Mouse (Mus musculus): ENCODE results near the gene Simc1. TPM values are rescaled to one million over a fixed set of nuclear protein-coding genes. Genes with fewer than 3 reads are reported as not detected.

Simc1 gene
- 23.8 and 27.2 TPM in 2 replicates for polyA plus RNA-seq (2015; fragmentation: Nextera tagmentation; extraction: Ambion mirVana)

DNA sequence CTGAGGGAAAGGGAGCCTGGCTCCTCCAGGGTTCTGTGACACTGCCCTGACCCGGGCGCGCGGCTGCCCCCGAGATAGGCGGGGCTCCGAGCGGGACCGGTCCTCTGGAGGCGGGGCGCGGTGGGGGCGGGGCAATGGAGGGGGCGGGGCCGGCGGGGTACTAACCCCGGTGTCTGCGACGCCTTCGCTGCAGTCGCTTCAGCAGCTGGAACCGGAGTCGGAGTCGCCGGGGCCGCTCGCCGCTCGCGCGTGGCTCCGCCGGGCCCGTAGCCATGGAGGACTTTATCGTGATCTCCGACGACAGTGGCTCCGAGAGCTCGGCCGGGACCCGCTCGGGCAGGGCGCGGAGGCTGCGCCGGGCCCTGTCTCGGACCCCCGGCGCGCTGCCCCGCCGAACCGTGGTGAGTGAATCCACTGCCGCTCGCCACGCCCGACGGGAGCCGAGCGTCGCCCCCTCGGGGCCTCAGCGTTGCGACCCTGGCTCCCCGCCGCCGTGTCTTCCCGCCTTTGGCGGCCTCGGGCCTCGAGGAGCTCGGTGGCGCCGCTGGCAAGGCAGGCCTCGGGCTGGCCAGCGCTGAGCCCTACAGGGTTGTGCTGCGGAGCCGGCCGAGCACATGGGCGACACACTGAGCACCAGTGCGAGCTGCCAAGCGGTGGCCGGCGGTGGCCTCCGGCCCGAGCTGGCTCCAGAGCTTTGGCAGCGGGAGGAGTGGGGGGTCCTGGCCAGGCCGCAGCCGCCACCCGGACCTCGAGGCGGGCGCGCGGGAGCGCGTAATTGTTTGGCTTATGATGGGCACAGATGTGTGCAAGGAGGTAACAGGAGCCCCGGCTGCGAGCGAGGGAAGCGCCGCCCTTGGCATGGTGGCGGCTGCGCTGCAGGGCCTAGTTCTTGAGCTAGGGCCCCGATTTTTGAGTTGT is at the start of gene Simc1:
Simc1 (plus strand) TSS at position 176 of the 918 bp plus-strand sequence.
- H3K27ac ChIP-seq = peak within 1 kb of the TSS; percentile 89
- under 1% methylated on average over 92 of the region's 105 CpGs for WGBS
- H3K4me1 ChIP-seq = peaks cover 13% of the 10 kb centered on the region
- peak within 1 kb of the TSS; percentile 83 for H3K9ac ChIP-seq
- no peaks in the 10 kb centered on the region for H3K9me3 ChIP-seq
- peak; percentile 94 for ATAC-seq (replicated peaks)
- peak within 1 kb of the TSS; percentile 87 for H3K4me3 ChIP-seq
- no peaks in the 10 kb centered on the region for H3K36me3 ChIP-seq (replicated peaks)
- no peaks in the 10 kb centered on the region for H3K27me3 ChIP-seq (replicated peaks)
- H3K4me2 ChIP-seq = peak within 1 kb of the TSS; percentile 87

- Histone ChIP-seq H3K9me3 (no peaks in the 10 kb centered on the region), H3K27me3 (replicated peaks) (no peaks in the 10 kb centered on the region), H3K4me1 (no peaks in the 10 kb centered on the region), H3K36me3 (replicated peaks) (peaks cover 37% of the 10 kb centered on the region), H3K9ac (no peak overlapping the region), H3K27ac (no peak overlapping the region), H3K4me3 (no peak overlapping the region), H3K4me2 (no peak overlapping the region)
- no peak for ATAC-seq (replicated peaks)
- 92% methylated on average over 2 of the region's 2 CpGs for WGBS
Measured at GRCm38 (mm10) chr13:54457062-54457461, 46.5 kb upstream of the Simc1 start.

GRCm38 (mm10) chr13:54459282-54459681 is 44.3 kb upstream of the Simc1 start:
- peaks cover 56% of the 10 kb centered on the region for H3K36me3 ChIP-seq (replicated peaks)
- H3K4me1 ChIP-seq = no peaks in the 10 kb centered on the region
- WGBS = 87% methylated on average over 4 of the region's 4 CpGs
- H3K9ac ChIP-seq = no peak overlapping the region
- no peak overlapping the region for H3K4me3 ChIP-seq
- H3K27ac ChIP-seq = no peak overlapping the region
- ATAC-seq (replicated peaks) = no peak
- no peak overlapping the region for H3K4me2 ChIP-seq
- no peaks in the 10 kb centered on the region for H3K27me3 ChIP-seq (replicated peaks)
- H3K9me3 ChIP-seq = peaks cover 2% of the 10 kb centered on the region; the same call in 1 of the 2 replicates

DNA sequence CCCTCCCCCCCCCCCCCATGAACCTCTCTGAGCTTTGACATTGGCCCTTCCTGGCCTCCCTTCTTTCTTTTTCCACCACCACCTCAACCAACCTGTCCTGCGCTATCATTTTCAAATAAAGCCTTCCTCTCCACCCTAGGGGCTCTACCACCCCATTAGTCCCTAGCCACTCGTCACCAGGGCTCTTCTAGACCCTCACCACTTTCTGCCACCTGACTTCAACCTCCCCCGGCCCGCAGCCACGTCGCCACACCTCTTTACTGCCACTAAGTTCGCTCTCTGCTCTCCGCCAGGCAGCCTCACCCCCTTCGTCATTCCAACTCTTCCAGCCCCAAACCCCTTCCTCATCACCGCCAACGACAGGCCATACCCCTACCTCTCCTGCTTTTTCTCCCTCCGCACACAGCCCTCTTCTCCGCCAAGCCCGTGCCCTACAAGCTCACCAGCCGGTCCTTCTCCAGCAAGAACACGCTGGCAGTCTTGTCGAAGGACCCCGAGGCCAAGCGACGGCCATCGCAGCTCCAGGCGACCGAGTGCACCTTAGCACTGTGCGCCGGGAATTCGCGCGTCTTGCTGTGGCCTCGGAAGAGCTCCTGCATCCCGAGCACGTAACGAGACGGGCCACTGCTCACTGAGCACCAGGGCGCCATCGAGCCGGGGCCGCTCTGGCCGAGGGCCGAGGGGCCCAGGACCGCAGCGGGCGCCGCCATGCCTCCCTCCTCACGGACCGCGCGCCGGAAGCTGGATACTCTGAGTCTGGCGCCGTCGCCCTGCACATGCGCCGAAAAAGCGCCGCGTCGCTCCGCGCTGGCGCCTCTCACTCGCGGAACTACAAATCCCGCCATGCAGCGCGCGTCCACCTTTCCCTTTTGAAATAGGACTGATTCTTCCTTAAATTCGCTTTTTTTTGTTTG is 35.2 kb upstream of the Simc1 start, which contains the start of gene Thoc3:
Thoc3 (minus strand) TSS at position 752 of the 914 bp plus-strand sequence.
- H3K4me3 ChIP-seq = peak within 1 kb of the TSS; percentile 97

GRCm38 (mm10) chr13:54469012-54469354 is 34.6 kb upstream of the Simc1 start:
- Histone ChIP-seq H3K4me1 (peaks cover 13% of the 10 kb centered on the region), H3K36me3 (replicated peaks) (peaks cover 32% of the 10 kb centered on the region), H3K4me3 (peak overlapping the region; percentile 97), H3K4me2 (peak overlapping the region; percentile 96), H3K9me3 (peaks cover 4% of the 10 kb centered on the region; the same call in 1 of the 2 replicates), H3K27me3 (replicated peaks) (no peaks in the 10 kb centered on the region), H3K9ac (no peak overlapping the region), H3K27ac (no peak overlapping the region; the same call in 1 of the 2 replicates)
- ATAC-seq (replicated peaks) = peak; percentile 52; the same call in 1 of the 2 replicates
- 19% methylated on average over 4 of the region's 4 CpGs for WGBS

More for the DNA sequence above, 35.2 kb upstream of the Simc1 start, which contains the start of gene Thoc3:
- Histone ChIP-seq H3K36me3 (replicated peaks) (peaks cover 38% of the 10 kb centered on the region), H3K4me2 (peak within 1 kb of the TSS; percentile 96), H3K9me3 (peaks cover 4% of the 10 kb centered on the region; the same call in 1 of the 2 replicates), H3K27ac (peak within 1 kb of the TSS; percentile 57), H3K9ac (peak within 1 kb of the TSS; percentile 90), H3K4me1 (peaks cover 13% of the 10 kb centered on the region), H3K27me3 (replicated peaks) (no peaks in the 10 kb centered on the region)
- ATAC-seq (replicated peaks) = peak; percentile 97
- WGBS = under 1% methylated on average over 67 of the region's 67 CpGs

- Histone ChIP-seq H3K4me1 (peaks cover 13% of the 10 kb centered on the region), H3K9me3 (no peaks in the 10 kb centered on the region), H3K27ac (no peak overlapping the region), H3K36me3 (replicated peaks) (0 out of 2 replicates have a peak, but pooled peaks cover 3% of the 10 kb centered on the region), H3K4me3 (no peak overlapping the region), H3K4me2 (no peak overlapping the region), H3K9ac (no peak overlapping the region), H3K27me3 (replicated peaks) (no peaks in the 10 kb centered on the region)
- WGBS = 86% methylated on average over 4 of the region's 4 CpGs
- no peak for ATAC-seq (replicated peaks)
Measured at GRCm38 (mm10) chr13:54471967-54472366, 31.6 kb upstream of the Simc1 start.

DNA sequence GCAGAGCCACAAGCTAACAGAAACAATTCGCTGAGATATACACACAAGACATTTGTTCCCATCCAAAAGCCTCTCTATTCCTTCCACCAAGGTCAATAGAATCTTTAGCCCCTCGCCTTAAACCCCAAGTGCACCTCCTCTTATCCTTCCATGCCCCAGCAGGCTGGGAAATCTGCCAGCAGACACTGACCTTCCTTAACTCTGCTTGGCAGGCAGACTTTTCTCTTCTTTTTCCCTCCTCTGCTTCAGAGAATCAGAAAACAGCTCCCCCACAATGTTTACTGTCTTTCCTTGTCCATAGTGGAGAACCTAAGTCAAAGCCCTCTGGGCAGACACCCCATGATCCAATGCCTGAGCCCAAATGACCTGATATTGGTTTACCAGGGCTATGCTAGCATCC is 28.6 kb upstream of the Simc1 start:
- Histone ChIP-seq H3K9me3 (no peaks in the 10 kb centered on the region), H3K9ac (no peak overlapping the region), H3K27me3 (replicated peaks) (no peaks in the 10 kb centered on the region), H3K4me3 (no peak overlapping the region), H3K4me2 (no peak overlapping the region), H3K36me3 (replicated peaks) (no peaks in the 10 kb centered on the region), H3K4me1 (no peaks in the 10 kb centered on the region), H3K27ac (no peak overlapping the region)
- WGBS = 87% methylated on average over 2 of the region's 2 CpGs
- ATAC-seq (replicated peaks) = no peak

GRCm38 (mm10) chr13:54475702-54476101 is 27.9 kb upstream of the Simc1 start:
- Histone ChIP-seq H3K27ac (no peak overlapping the region), H3K4me3 (no peak overlapping the region), H3K4me2 (no peak overlapping the region), H3K36me3 (replicated peaks) (no peaks in the 10 kb centered on the region), H3K4me1 (no peaks in the 10 kb centered on the region), H3K27me3 (replicated peaks) (no peaks in the 10 kb centered on the region), H3K9me3 (no peaks in the 10 kb centered on the region), H3K9ac (no peak overlapping the region)
- no peak for ATAC-seq (replicated peaks)
- WGBS = 83% methylated on average over 5 of the region's 5 CpGs

- Histone ChIP-seq H3K36me3 (replicated peaks) (no peaks in the 10 kb centered on the region), H3K4me2 (no peak overlapping the region), H3K4me3 (no peak overlapping the region), H3K27ac (no peak overlapping the region), H3K4me1 (no peaks in the 10 kb centered on the region), H3K9me3 (no peaks in the 10 kb centered on the region), H3K27me3 (replicated peaks) (no peaks in the 10 kb centered on the region), H3K9ac (no peak overlapping the region)
- WGBS = 61% methylated on average over 3 of the region's 3 CpGs
- ATAC-seq (replicated peaks) = no peak
Measured at GRCm38 (mm10) chr13:54479286-54479685, 24.3 kb upstream of the Simc1 start.

GRCm38 (mm10) chr13:54481498-54481897 is 22.1 kb upstream of the Simc1 start:
- Histone ChIP-seq H3K27me3 (replicated peaks) (no peaks in the 10 kb centered on the region), H3K4me2 (no peak overlapping the region), H3K27ac (no peak overlapping the region), H3K36me3 (replicated peaks) (no peaks in the 10 kb centered on the region), H3K4me1 (no peaks in the 10 kb centered on the region), H3K9me3 (no peaks in the 10 kb centered on the region), H3K4me3 (no peak overlapping the region), H3K9ac (no peak overlapping the region)
- WGBS = 87% methylated on average over 14 of the region's 14 CpGs
- no peak for ATAC-seq (replicated peaks)

DNA sequence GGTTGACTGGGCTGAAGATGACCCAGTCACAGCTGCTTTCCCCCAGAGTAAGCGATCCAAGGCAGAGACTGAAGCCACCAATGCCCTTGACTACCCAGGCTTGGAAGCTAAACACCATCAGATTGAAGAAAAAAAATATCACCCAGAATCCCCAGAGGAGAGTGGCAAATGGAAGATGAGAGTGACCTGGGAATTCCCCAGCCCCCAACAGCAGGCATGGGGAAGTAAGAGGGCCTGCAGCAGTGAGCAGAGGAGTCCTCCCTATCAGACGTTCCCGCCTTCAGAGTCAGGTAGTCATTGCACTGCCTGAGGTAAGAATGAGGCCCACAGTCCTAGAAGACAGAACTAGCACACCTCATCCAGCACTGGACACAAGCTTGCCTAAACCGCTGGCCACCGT is 13.2 kb upstream of the Simc1 start:
- Histone ChIP-seq H3K9ac (no peak overlapping the region), H3K4me3 (no peak overlapping the region), H3K27me3 (replicated peaks) (no peaks in the 10 kb centered on the region), H3K4me1 (no peaks in the 10 kb centered on the region), H3K9me3 (no peaks in the 10 kb centered on the region), H3K27ac (no peak overlapping the region), H3K4me2 (no peak overlapping the region), H3K36me3 (replicated peaks) (no peaks in the 10 kb centered on the region)
- ATAC-seq (replicated peaks) = no peak
- WGBS = 78% methylated on average over 5 of the region's 5 CpGs

DNA sequence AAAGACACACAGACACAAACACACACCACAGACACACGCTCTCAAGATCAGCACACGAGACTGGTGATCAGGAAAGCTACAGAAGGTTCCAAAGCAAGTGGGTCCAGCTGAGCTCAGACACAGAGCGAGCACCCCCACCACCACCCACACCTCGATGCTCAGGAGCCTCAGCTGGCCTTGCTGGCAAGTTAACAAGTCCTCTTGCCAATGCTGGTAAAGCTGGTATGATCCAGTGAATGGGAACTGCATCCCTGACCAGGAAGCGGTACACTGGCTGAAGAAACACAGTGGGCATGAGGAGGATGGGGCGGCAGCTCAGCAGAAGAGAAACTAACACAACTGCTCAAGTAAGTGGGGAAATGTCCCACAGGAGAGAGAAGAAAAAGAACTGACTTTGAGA is 12.2 kb upstream of the Simc1 start:
- Histone ChIP-seq H3K27me3 (replicated peaks) (no peaks in the 10 kb centered on the region), H3K36me3 (replicated peaks) (no peaks in the 10 kb centered on the region), H3K4me3 (no peak overlapping the region), H3K9me3 (no peaks in the 10 kb centered on the region), H3K4me2 (no peak overlapping the region), H3K27ac (no peak overlapping the region), H3K4me1 (no peaks in the 10 kb centered on the region), H3K9ac (no peak overlapping the region)
- no peak for ATAC-seq (replicated peaks)
- WGBS = 87% methylated on average over 6 of the region's 6 CpGs

Measured in midbrain, embryonic 15.5 days (tissue).